Mouse (Mus musculus) MN1 (cell line): Measurements from ENCODE around the gene Ifit2.
"Not testable (repeated sequence)": the region's sequence is repeated elsewhere in the genome, so short reads cannot be mapped to it uniquely, and the experiment has no call there.

Experiments used
- DNase-seq: peaks from one replicate; pipeline ENCODE4 v3.0.0-alpha.2; 2016; ENCODE audit warnings: low spot score

Ifit2 gene

DNA sequence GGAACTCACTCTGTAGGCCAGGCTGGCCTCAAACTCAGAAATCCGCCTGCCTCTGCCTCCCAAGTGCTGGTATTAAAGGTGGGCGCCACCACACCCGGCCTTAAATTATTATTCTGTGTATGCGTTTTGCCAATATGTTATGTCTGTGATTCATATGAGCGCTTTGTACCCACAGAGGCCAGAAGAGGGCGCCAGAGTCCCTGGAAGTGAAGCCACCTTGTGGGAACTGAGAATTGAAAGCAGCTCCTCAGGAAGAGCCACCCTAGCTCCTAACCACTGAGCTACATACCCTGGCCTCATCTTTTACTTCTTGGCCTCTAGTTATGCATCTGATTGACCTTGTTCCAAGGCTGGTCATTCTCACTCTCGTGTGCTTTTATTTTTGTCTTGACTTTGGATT lies 2.5 kb upstream of the Ifit2 start:
- peak; percentile 21 for DNase-seq

DNA sequence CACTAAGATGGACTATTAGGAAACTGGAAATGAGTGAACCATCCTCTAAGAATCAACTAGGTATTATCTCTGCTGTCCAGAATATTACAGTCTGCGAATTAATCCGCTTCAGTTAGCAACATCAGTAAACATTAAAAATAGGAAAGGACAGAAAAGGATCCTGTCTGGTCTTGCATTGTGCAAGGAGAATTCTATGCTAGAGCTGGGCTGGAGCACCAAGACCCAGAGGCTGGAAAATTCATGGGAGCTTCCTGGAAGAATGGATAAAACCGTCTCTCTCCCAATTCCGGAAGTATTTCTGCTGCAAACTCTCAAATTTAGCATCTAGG lies 325 bp upstream of the Ifit2 start:
- no peak for DNase-seq

DNA sequence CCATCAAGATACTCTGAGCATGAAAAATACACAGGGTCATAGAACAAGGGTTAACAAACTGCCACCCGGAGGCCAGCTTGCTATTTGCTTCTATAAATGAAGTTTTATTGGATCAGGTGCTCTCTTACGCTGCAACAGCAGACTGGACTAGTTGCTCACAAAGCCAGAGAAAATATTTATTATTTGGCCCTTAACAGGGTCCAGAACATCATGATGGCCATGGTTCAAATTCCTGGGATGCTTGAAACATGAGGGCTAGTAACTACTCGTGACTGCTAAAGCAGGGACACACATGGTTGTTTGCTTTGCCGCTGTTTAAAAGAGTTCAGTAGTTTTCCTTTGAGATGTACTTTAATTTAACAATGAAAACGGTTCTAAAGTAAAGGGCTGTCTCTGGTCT lies 1.5 kb downstream of the Ifit2 start:
- no peak for DNase-seq

DNA sequence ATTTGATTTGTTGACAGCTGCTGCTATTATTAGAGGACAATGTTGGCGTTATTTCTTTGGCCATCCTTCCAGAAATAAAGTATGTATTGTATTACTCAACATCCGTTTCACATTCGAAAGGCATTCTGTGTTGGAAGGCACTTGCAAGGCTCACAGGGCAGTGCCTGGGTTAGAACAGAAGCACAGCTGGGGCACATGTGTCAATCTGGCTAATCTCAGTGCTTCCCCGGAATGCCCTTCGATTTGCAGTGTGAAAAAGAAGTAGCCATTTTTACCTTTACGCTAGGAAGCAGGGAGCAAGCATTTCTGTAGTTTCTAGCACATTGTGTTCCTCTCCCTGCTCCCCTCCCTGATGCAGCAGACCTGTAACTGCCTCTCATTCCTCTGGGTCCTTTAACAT lies 2.5 kb downstream of the Ifit2 start:
- DNase-seq: no peak

DNA sequence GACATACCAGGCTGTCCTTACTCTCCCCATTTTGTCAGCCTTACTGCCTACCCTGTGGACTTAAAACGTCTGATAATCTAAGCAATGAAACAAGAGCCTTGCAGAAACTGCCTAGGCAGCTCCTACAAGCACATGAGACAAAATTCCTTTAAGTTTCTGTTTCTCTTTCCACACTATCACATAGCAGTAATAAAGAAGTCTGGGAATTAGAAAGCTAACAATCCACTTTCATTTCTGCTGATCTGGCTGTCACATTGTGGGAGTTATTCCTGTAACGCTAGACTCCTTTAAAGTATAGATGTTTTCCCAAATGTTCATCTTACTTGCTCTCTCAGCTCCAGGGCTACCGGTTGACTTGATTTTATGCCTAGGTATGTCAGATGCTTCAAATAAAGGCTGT lies 3.0 kb downstream of the Ifit2 start:
- no peak for DNase-seq

DNA sequence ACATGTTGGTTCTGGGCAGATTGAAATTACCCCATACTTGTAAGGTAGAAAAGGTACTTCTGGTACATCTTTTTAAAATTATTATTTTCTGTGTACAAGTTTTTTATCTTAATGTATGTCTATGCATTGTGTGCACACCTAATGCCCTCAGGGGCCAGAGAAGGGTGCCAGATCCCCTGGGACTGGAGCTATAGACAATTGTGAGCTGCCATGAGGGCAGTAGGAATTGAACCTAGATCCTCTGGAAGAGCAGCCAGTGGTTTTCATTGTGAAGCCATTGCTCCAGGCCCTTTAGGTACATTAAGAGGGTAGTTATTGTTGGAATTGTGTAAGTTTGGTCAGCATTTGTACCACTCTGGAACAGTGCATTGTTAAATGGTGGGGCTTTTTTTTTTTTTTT lies 3.6 kb downstream of the Ifit2 start:
- DNase-seq: no peak

DNA sequence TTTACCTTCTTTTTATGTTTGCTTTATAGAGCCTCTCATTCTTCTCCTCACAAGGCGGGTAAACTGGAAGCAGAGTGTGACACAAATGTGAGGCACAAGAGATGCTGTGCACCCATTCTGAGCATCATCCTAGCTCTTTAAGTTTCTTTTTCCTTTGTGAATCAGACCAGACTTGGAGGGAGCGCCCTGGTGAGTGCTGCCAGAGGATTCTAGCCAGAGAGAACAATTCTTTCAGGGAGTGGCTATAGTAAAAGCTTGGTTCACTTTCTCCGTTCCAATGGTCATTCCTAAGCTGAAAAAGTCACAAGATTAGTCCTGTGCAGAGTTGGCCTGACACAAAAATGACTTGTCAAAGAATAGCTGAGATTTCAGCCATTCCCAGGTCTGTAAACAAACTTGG lies 6.1 kb downstream of the Ifit2 start:
- no peak for DNase-seq

DNA sequence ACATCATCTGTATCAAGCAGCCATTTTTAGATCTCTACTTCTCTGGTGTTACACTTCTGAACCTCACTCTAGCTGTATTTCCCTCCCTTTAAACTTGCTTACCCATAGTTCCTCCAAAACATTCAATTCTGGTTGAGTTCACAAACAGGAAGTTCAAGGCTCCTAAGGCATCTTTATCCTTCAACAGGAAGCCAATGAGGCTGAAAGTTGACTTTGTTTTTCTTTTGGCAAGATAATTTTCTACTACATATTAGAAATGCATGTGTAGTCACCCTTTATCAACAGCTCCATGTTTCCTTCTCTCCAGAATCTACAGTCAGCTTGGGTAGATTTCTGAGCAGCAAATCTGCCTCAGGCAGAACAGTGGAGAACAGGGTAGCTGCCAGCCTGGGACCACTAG lies 12.1 kb downstream of the Ifit2 start:
- DNase-seq: no peak

DNA sequence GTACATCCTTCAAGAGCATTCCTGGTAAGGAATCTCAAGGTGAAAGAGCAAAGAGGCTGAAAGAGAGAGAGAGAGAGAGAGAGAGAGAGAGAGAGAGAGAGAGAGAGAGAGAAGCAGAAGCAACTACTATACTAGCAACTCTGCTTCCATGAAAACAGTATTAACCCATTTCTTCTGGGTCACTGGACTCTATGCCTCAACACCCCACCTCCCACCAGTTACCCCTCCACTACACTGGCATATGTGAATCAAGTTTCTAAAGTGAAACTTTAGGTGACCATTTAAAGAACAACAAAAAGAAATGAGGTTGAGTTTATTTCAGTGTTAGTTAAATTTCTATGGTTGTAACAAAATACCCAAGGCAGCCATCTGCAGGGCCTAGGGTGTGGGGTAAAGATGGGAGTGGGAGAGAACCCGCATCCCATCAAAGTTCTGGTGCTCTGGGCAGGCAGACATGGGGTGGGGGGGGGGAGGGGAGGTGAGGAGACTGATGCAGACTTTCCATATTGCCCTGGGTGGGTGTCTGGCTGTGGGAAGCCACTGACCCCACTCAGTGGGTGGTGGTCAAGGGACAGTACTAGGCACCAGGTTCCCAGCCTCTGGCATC lies 15.8 kb downstream of the Ifit2 start:
- DNase-seq: no peak

DNA sequence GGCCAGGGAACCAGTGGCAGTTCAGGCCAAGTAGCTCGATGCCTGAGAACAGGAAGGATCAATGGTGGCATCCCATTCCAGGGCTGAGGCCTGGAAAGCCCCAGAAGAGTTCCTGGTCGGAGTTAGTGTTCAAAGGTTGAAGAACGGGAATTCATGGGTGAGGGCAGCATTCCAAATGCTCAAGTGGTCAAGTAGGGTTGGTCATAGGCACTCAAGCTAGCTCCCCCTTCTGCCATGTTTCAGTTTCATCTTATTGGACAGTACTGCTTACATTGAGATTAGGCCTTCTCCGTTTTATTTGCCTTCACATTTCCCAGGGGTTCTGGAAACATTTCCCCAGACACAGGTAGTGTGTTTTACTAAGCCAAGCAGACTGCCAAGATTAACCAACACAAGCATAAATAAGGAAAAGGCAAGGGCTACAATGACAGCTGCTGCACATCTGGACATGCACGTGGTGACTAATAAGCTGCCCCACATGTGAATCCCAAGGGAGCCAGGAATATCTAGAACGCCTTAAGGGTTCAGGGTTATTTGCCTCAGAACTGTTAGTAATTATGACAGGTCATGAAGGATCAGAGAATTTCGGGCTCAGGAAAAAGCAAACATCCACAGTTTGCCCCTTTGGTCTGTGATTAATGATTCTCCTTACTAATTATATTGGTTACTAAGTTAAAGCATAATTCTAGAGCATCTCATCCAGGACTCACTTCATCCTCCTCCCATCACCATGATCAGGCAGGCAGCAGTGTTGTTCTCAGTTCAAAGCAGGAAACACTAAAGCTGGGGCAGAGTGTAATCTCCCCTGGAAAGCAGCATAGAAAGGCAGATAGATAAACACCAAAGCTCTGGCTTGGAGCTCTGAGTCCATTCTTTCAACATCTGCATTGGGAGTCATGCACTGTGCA lies 18.7 kb downstream of the Ifit2 start:
- DNase-seq: no peak

DNA sequence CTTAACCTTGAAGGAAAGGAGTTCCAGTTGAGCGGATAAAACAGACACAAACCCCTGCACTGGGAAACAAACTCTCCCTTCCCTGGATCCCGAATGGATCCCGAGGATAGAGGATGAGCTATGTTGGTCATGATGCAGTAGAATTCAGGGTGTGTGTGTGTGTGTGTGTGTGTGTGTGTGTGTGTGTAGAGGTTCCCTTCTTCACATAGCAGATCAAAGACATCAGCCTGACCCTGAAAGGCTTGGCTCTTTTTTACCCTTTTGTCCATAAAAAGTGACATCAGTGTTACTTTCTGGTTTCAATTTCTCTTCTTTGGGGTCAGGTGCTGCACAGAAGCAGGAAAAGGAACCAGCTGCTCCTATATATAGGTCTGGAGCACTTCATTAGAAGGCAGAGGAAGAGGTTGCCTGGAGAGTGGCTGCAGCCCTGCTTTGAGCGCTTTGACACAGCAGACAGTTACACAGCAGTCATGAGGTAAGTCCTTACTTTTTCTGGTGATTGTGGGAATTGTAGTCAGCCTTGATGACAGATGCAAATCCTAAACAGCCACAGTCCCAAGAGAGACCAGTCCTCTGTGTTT lies 19.5 kb downstream of the Ifit2 start:
- DNase-seq: no peak

DNA sequence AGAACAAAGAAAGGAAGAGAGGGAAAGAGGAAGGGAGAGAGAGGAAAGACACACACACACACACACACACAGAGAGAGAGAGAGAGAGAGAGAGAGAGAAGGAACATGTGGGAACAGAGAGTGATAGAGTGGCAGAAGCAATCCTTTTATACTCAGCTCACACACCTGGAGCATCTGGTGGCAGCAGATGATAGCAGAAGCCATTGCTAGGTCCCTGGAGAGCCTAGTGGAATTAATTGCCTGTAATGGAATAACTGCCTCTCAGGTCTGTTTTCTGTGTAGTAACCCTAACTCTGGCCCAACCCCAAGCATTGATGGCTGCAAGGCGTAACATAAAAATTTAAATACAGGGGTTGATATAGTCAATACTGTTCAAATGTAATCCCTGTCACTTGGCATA lies 20.6 kb downstream of the Ifit2 start:
- no peak for DNase-seq

DNA sequence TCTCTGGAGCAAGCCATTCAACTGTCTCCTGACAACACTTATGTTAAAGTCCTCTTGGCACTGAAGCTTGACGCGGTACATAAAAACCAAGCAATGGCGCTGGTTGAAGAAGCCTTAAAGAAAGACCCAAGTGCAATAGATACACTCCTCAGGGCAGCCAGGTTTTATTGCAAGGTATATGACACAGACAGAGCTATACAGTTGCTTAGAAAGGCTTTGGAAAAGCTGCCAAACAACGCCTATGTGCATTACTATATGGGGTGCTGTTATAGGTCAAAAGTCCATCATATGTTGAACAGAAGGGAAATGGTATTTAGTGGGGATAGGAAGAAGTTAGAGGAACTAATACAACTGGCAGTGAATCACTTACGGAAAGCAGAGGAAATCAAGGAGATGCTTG lies 23.2 kb downstream of the Ifit2 start:
- no peak for DNase-seq

DNA sequence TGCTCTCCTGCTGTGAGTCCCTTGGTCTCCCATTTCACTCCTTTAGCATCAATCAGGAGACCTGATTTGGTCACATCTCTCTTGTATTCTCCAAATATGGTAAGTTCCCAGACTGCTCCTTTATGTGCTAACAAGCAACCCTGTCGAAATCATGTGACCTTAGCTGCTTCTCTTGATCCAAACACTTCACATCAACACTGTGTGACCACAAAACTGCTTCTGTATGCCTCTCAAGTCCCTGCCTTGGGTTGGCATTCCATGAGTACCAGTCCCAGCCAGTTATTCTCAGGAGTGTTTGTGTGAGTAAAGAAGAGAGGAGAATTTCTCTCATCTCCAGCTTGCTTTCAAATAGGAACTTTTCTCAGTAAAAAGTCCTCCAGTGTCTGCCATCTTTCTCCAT lies 26.6 kb downstream of the Ifit2 start:
- no peak for DNase-seq

DNA sequence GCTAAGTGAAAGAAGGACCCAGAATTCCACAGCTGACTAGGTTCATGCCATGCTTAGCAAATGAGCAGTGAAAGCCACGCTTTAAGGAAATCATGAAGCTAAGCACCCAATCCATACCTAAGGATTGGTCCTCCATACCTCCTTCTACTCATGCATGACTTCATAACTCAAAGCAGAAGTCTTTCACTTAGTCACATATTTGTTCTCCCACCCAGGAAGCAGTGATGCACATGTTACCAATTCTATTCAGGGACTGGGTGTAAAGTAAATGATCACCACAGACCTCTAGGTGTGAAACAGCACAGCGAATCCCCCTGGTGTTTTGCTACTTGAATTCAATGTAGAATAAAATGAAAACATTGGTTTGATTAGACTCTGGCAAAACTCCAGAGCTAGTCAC lies 32.2 kb downstream of the Ifit2 start:
- not testable (repeated sequence) for DNase-seq

DNA sequence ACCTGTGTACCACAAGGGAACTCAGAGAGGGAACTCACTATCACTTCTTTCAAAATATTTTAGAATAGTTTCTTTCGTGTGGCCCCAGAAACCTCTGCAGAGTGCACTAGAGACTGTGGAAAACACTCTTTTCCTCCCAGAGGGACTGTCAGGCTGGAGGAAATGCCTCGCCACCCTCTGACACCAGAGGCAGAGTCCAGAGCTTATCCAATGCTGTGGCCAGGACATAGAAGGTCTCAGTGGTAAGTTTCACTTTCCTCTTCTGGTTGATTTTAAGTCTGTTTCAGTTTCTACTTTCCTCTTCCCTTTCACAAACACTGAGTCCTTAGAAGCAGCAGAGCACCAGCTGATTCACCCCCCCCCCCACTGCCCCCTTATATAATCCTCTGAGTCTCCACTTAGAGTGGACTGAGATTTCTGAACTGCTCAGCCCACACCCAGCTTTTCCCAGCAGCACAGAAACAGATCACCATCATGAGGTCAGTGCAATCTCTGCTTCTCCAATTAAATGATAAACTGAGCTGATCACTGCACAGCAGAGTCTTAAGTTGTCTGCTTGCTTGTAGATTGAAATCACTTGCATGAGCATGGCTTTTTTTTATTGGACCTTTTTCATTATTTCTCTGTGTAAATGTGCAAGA lies 32.8 kb downstream of the Ifit2 start, which contains the start of gene Ifit3:
TSS of gene Ifit3 (plus strand) at position 406 of the 641 bp plus-strand sequence.
- DNase-seq: not testable (repeated sequence)

DNA sequence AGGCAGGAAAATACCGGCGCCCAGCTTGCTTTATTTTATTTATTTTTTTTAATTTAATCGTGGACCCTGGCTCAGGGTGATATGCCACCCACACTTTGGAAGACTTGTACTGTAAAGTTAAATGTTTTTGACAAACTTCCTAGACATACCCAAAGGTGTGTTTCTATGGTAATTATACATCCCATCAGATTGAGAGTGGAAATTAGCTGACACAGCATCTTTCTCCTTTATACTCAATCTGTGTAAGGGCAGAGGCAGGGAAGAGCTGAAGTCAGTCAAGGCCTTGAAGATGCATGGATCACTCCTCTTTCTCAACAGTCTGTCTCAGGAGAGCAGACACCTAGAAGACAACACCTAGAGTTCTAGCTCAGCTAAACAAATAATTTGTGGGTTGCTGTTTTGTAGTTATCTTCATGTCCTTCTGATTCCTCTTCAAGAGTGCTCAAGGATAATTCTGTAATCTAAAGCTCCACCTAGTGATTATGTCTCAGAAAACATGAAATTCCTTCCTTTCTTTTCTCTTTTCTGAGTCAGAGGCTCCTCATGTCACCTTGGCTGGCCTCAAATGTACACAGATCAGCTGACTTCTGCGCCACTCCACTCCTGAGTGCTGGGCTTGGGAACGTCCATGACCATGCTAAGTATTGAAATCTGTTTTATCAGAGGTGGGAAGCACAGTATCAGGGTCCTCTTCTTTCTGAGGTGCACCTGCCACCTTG lies 35.4 kb downstream of the Ifit2 start:
- not testable (repeated sequence) for DNase-seq

DNA sequence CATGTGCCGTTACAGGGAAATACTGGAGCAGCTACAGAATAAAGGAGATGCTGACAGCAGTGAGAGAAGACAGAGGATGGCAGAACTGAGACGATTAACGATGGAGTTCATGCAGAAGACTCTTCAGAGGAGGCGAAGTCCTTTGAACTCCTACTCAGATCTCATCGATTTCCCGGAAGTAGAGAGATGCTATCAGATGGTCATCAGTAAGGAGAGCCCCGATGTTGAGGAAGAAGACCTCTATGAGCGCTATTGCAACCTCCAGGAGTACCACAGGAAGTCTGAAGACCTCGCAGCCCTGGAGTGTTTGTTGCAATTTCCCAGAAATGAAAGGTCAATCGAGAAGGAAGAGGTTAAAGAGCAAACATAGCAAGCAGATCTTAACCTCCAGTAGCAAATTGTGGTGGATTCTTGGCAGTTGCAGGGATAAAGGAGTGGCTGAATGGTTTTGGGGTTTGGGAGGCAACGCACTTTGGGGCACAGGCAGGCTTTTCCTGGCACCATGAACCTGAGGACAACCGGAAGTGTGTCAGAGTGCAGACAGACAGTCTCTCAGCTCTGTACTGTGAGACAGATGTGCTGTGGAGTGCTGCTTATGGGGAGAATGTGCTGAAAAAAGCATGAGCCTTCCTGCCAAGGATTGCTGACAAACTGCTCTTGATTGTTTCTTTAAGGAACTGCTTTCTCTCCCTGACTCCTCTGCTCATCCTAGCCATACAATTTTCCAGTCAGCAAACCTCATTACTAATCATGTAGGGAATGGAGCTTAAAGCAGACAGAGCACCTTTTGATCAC lies 37.6 kb downstream of the Ifit2 start:
- DNase-seq: not testable (repeated sequence)

DNA sequence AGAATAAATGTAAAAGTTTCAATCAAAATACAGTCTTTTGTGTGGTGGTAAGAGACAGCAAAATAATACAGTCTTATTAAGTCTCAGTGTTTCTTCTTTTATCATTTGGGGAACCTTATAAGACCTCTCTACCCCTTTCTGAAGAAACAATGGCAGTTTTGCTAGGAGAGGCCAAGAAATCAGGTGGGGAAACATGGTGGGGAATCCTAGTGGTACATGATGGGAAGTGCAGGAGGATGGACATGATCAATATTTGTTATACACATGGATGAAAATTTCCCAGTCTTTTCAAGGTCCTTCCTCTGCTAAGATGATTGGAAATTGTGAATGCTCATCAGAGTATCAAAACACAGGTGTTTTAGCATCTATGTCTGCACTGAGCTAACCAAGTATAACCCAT lies 38.5 kb downstream of the Ifit2 start:
- DNase-seq: no peak

DNA sequence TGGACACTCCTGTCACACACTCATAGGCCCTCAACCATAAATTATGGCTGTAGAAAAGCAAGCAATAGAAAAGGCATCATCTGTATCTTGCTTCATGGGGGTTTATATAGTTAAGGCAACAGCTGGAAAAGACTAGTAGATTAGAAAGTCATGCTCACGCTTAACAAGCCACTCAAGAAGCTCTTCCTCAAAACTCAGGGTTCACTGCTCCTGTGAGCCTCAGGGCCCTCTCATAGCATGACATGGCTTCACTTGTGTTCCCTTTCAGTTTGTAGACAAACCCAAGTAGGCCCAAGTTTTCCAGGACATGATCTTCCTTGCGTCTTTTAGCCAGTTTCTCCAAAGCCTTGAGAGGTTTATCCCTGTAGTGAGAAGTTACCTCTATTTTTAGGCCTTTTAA lies 43.0 kb downstream of the Ifit2 start:
- no peak for DNase-seq

DNA sequence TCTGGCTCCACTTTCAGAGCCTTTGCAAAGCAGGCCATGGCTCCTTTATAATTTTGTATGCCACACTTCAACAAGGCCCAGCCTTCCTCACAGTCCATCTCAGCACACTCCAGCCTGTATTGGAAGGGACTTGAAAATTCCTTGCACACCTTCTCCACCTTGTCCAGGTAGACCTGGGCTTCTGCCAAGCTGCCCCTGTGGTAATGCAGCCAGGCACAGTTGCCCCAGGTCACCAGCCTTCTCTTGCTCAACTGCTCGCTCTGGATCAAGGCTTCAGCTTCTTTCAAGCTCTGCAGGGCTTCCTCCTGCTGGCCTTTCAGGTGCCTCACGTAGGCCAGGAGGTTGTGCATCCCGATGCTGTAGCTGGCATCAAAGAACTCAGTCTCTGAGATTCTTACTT lies 44.0 kb downstream of the Ifit2 start:
- not testable (repeated sequence) for DNase-seq
